Mouse (Mus musculus): Measurements from ENCODE around the gene Shisal1.

DNA sequence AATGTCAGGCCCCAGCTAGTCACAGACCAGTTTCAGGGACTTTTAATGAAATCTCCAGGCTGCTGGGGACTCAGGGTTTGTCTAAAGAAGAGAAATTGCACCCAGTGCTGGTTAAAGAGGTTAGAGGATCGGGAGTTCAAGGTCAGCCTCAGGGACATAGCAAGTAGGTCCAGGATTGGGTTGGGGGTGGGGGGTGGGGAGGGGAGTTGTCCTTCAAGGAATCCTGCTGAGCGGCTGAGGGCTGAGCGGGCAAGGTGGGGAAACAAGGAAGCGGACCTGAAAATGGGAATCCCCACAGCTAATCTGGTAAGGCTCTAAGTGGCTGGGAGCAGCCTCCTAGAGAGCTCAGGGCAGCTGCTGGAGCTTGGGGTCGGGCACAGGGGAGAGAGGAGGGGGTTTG is 20.9 kb upstream of the Shisal1 start:
- no peak for TF ChIP-seq POLR2A (IDR thresholded peaks at IDR 0.05; ENCODE audit: insufficient read depth, low read length)
- no peak for TF ChIP-seq CTCF (IDR thresholded peaks at IDR 0.05; ENCODE audit: low read depth, low read length)
- TF ChIP-seq EP300 (IDR thresholded peaks at IDR 0.05; ENCODE audit: insufficient read depth, low read depth, low read length): 0 out of 2 replicates have a peak, but pooled peaks have one; percentile 15

Data from ES-Bruce4 (cell line).